Mouse (Mus musculus) kidney, postnatal 36 days (tissue): ENCODE results near the gene Dgkz.

Experiments
- DNase-seq, 2 experiments: peaks; one replicate each; pipeline ENCODE4 v3.0.0; 2021 to 2022; ENCODE audit warnings: mixed read lengths in 2 of 2

The Dgkz gene

DNA sequence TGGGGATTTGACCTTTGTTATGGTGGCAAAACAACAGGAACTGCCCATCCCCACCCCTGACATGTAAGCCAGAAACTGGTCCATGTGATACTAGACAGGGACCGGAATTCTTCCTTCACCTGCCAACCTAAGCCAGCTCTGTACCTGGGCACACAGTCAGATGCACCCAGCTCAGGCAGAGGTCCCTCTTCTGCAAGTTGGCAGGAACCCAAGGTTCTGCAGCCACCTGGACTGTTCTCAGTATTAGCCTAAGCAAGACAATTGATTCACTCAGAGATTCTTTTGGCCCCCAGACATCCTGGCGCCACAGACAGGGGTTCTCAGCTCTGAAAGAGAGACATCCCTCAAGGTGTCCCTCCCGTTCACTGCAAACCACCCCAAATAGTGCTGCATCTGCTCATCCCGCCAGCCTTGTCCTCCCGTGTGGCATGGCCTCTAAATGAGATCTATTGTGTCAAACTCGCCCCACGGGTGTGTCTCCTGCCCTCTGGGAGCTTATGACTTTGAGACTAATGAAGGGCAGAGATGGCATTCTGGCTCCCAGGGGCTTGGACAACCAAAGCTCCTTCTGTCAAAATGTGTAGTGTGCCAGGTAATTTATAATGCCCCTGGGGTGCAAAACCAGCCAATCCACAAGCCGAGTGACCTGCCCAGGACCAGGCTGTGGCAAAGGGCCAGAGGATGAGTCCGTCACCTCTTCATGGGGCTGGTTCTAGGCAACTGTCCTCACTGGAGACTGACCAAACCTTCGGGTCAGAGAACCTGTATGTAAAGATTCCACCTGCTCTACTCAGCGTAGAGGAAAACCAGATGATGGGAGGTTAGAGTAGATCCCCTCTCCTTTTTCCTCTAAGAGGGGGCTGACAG is 15.9 kb downstream of the Dgkz start:
- DNase-seq, result peak; percentile 39 to 61

- peak; percentile 60 to 80 for DNase-seq
These were observed 16.8 kb downstream of the Dgkz start for GRCm38 (mm10) chr2:91958701-91959457.

DNA sequence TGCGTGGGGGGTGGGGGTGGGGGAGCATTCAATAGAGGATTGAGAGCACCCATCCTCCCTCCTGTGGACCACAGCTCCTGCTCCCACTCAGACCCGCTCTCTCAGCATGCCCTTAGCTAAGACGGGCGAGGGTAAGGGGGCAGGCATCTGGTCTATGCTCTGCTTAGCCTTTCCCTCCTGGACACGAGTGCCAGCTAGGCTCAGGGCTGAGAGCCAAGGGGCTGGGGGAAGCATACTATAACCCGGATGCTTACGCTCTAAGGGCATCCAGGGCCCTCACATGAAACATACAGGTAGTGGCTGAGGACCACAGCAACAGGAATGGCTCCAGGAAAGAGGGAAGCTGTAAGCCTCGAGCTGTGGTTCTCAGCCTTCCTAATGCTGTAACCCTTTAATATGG is 17.6 kb downstream of the Dgkz start:
- DNase-seq, result no peak

- DNase-seq, result peak in 1 of 2 experiments; percentile 35
These were observed 18.6 kb downstream of the Dgkz start for GRCm38 (mm10) chr2:91957096-91957495.

DNA sequence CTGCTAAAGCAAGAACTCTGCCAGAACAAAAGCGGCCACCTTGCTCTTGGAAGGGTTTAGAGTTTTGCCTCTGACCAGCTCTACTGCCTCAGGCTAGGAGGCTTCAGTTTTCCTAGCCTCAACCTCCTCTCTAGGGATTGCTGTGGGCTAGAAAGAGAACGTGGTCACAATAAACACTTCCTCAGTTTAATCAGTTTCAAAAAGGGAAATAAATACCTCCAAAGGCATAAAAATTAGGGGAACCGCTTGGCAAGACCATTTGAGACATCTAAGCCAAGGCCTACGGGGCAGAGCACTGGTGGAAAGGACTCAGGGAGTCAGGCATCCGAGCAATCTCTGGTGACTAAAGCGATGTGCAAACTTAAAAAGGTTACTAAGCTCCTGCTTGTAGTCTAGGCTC is 19.8 kb downstream of the Dgkz start:
- no peak for DNase-seq

GRCm38 (mm10) chr2:91955121-91955591 is 20.5 kb downstream of the Dgkz start:
- no peak for DNase-seq

GRCm38 (mm10) chr2:91953825-91954224 is 21.8 kb downstream of the Dgkz start:
- peak; percentile 89 to 91 for DNase-seq

DNA sequence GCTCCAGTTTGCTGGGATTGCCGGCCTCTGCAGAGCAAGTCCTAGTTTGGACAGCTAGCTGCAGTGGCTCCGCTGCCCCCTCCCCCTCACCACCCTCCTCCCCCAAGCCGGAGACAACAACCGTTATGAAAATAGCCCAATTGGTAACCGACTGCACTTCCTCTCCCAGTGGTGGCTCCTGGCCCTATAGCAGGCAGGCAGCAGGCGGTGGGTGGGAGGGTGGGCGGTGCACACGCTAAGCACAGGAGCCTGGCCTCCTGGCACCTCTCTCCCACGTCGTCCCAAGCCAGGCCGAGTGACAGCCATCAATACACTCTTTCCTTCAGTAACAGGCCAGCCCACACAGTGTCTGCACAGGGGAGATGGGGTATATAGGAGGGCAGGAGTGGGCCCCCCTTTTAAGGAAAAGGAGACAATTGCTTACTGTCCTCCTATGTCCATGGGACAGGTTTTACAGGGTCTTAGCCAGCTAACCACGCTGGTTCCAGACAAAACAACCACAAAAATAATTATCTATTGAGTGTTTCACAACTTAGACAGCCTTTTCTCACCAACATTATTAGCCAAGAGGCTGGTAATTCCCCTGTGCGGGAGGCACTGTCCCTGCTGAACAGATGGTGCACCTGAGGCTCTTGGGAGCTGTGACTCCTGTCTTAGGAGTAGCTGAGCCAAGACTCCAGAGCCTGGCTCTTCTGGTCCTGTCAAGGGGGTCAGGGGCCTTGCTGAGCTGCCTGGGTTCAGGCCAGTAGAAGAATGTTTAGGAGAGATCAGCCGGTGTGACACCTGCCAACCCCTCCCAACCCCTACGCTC is 25.2 kb downstream of the Dgkz start:
- peak; percentile 60 to 67 for DNase-seq

GRCm38 (mm10) chr2:91949411-91950274 is 26.0 kb downstream of the Dgkz start:
- DNase-seq, result peak; percentile 88

DNA sequence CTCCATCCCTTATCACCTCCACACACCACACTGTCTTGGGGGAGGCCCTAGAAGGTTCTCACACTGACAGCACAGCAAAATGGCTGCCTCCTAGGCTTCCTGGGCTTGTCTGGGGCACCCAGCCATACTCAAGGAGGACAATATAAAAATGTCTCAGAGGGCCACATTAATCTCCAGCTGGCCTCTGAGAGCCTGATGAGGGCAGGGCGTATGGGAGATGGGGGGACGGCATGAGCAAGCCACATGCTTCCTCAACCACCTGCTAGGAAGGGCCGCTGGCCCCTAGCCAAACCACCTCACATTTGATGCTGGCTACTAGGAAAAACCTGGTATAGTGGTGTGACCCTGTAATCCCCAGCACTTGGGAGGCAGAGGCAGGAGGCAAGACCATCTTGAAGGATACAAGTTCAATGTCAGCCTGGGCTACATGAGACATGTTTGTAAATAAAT is 26.8 kb downstream of the Dgkz start:
- peak in 1 of 2 experiments; percentile 42 for DNase-seq

DNA sequence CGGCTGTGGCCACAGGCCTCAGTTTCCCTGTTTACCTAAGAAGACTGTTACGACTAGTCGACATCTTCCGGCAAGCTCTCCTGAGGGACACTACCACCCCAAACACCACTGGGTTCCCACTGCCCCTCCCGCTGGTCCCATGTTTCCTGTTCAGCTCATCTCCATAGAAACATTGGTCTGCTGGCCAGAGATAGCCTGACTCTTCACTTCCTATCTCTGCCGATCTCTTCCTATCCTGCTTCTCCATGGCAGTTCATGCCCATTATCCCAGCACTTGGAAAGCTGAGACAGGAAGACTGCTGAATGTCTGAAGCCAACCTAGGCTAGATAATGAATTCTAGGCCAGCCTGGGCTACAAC is 27.5 kb downstream of the Dgkz start:
- peak; percentile 60 to 63 for DNase-seq

GRCm38 (mm10) chr2:91947397-91948150 is 28.1 kb downstream of the Dgkz start:
- DNase-seq, result peak in 1 of 2 experiments; percentile 26

GRCm38 (mm10) chr2:91946836-91947235 is 28.8 kb downstream of the Dgkz start:
- peak in 1 of 2 experiments; percentile 66 for DNase-seq

DNA sequence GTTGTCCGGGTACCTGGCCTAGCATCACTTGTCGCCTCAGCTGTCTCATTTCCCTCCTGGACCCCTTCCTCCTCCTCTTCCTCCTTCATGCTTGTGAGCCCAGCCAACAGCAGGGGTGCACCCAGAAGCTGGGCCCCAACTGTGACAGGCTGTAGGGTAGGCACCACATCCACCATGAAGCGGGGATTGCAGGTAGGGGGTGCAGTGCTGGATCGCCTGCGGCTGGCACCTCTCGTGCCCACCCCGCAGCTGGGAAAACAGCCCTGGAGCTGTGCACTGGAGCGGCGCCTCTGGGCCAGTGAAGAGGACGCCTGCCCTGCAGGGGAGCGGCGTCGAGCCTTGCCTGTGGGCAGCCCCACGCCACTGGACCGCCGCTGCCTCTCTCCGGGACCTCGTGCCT is 30.2 kb downstream of the Dgkz start, which contains the start of gene Gm9821:
Gene Gm9821, plus strand, starts transcription at position 221 of the 400 bp plus-strand sequence.
- DNase-seq, result no peak

GRCm38 (mm10) chr2:91944170-91944950 is 31.3 kb downstream of the Dgkz start:
- DNase-seq, result peak; percentile 66 to 88

- DNase-seq, result peak in 1 of 2 experiments; percentile 52
These were observed 33.3 kb downstream of the Dgkz start for GRCm38 (mm10) chr2:91942356-91942755.

GRCm38 (mm10) chr2:91939303-91939935 is 36.2 kb downstream of the Dgkz start:
- DNase-seq, result peak; percentile 74 to 81

DNA sequence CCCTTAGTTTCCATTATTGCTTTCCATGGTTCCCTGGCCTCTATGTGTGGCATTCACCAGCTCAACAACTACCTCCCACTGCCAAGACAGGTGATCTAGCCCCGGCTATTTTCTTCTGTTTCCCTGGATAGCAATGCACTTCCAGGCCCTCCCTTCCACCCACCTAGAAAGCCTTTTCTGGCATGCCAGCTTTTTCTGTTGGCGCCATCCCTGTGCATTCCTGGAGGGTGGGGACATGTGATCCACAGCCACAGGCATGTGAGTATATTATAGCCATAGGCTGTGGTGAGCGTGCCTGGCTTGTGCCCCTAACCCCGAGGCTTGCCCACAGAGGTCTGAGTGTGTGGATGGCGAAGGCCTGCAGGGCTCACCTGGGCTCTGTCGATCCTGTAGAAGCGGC is 39.5 kb downstream of the Dgkz start:
- no peak for DNase-seq

DNA sequence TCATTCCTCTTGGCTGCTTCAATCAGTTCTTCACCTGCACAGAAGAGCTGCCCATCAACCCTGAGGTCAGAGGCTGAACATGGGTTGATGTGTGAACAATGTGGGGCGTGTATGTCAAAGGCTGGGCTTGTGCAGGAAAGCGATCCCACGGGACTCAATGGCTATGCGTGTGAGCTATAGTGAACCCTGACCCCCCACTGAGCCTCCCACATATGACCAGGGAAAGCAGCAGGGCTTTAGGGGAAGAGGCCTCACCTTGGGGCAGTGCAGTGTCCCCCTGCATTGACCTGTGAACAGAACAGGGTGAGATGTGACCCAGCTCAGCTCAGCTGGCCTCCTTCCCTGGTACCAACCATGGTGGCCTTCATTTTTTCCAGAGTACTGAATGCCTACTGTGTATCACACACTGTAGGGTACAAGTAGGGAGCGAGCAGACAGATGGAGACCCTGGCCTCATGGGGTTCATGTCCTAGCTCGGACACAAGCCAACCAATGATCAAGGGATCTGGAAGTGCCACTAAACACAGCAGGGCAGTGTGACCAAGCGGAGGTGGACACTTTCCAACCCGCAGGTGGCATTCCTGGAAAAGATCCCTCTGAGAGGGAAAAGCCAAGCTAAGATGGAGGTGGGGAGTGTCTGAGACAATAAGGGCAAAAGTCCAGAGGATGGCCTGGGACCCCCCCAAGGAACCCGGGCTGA is 40.7 kb downstream of the Dgkz start:
- DNase-seq, result peak in 1 of 2 experiments; percentile 39
